In genomic region chr12:111504904-111505303, GRCm38 (mm10) we compare ENCODE assay signal across 7 mouse cellular contexts. TPM values are rescaled to one million over a fixed set of nuclear protein-coding genes. Genes with fewer than 3 reads are reported as not detected.
A peak's percentile ranks its signal among the peaks of the same experiment; 100 is the strongest.
DNase-seq lines count a peak whose midpoint lies in the region; ATAC-seq and TF ChIP-seq lines count a peak whose summit lies in the region.

No protein-coding gene starts in this region.

- no peaks in the 10 kb centered on the region for H3K9me3 ChIP-seq in embryonic facial prominence, embryonic 11.5 days (replicated peaks; ENCODE audit: control insufficient read depth, low read length)
- no peaks in the 10 kb centered on the region for H3K9me3 ChIP-seq in limb, embryonic 11.5 days (ENCODE audit: control insufficient read depth, low read length)
- no peaks in the 10 kb centered on the region for H3K9me3 ChIP-seq in midbrain, embryonic 14.5 days (ENCODE audit: control insufficient read depth, low read length)

- H3K36me3 ChIP-seq in embryonic facial prominence, embryonic 11.5 days (replicated peaks; ENCODE audit: control insufficient read depth, insufficient read depth, low read depth, low read length) = no peaks in the 10 kb centered on the region
- no peaks in the 10 kb centered on the region for H3K36me3 ChIP-seq in kidney, adult 2 months (ENCODE audit: control insufficient read depth, insufficient read depth, low read length)
- no peaks in the 10 kb centered on the region for H3K36me3 ChIP-seq in limb, embryonic 11.5 days (ENCODE audit: control insufficient read depth, insufficient read depth, low read length)
- no peaks in the 10 kb centered on the region for H3K36me3 ChIP-seq in midbrain, embryonic 14.5 days (ENCODE audit: control insufficient read depth, insufficient read depth, low read length)

- 0 out of 2 replicates have a peak overlapping the region, but pooled peaks have one; percentile 0 for H3K4me2 ChIP-seq in embryonic facial prominence, embryonic 11.5 days (ENCODE audit: low read depth, low read length)
- peak overlapping the region; percentile 3; the same call in 1 of the 2 replicates for H3K4me2 ChIP-seq in limb, embryonic 11.5 days (ENCODE audit: low read depth, severe bottlenecking)
- peak overlapping the region; percentile 45 for H3K4me2 ChIP-seq in midbrain, embryonic 14.5 days (ENCODE audit: low read length)

- no peak for ATAC-seq in embryonic facial prominence, embryonic 11.5 days (replicated peaks; ENCODE audit: insufficient number of reproducible peaks, low FRiP score, low TSS enrichment, low read depth)
- ATAC-seq in limb, embryonic 11.5 days (ENCODE audit: insufficient number of reproducible peaks, low FRiP score, low TSS enrichment, low read depth) = peak; percentile 57; the same call in 1 of the 2 replicates
- ATAC-seq in midbrain, embryonic 14.5 days (ENCODE audit: low FRiP score, low TSS enrichment) = peak; percentile 63; the same call in 1 of the 2 replicates

- TF ChIP-seq CTCF in kidney, adult 2 months (conservative IDR thresholded peaks at IDR 0.05; ENCODE audit: insufficient read depth, insufficient read length, low read depth, low read length) = peak; percentile 95

- H3K27me3 ChIP-seq in embryonic facial prominence, embryonic 11.5 days (ENCODE audit: control insufficient read depth, insufficient read depth, low read length) = no peaks in the 10 kb centered on the region
- no peaks in the 10 kb centered on the region for H3K27me3 ChIP-seq in kidney, adult 2 months (replicated peaks; ENCODE audit: control insufficient read depth, insufficient read depth, low read length)
- H3K27me3 ChIP-seq in limb, embryonic 11.5 days (ENCODE audit: control insufficient read depth, insufficient read depth, low read length) = no peaks in the 10 kb centered on the region
- H3K27me3 ChIP-seq in midbrain, embryonic 14.5 days (ENCODE audit: control insufficient read depth, insufficient read depth, low read length) = no peaks in the 10 kb centered on the region

- no peak overlapping the region for H3K9ac ChIP-seq in embryonic facial prominence, embryonic 11.5 days (replicated peaks; ENCODE audit: low read length)
- no peak overlapping the region for H3K9ac ChIP-seq in limb, embryonic 11.5 days (ENCODE audit: low read length)
- H3K9ac ChIP-seq in midbrain, embryonic 14.5 days (replicated peaks; ENCODE audit: low read length) = no peak overlapping the region

- peak; percentile 92 for DNase-seq in adrenal gland, postnatal 25 days
- DNase-seq in embryonic facial prominence, embryonic 11.5 days (ENCODE audit: low spot score) = peak; percentile 91
- DNase-seq in heart, adult 18-20 months = peak; percentile 93 to 98
- peak; percentile 98 for DNase-seq in kidney, adult 2 months
- DNase-seq in limb, embryonic 11.5 days (ENCODE audit: low spot score) = peak; percentile 86
- DNase-seq in midbrain, embryonic 14.5 days = peak; percentile 94
- DNase-seq in spleen, adult 12 weeks (ENCODE audit: low spot score) = peak; percentile 70

- no peak for TF ChIP-seq POLR2A in kidney, adult 2 months (IDR thresholded peaks at IDR 0.05; ENCODE audit: low read depth, low read length)

- no peaks in the 10 kb centered on the region for H3K4me1 ChIP-seq in embryonic facial prominence, embryonic 11.5 days (ENCODE audit: control insufficient read depth, insufficient read depth, low read length)
- no peaks in the 10 kb centered on the region for H3K4me1 ChIP-seq in kidney, adult 2 months (ENCODE audit: control insufficient read depth, insufficient read depth, low read length)
- H3K4me1 ChIP-seq in limb, embryonic 11.5 days (ENCODE audit: control insufficient read depth, insufficient read depth, low read length) = no peaks in the 10 kb centered on the region
- H3K4me1 ChIP-seq in midbrain, embryonic 14.5 days (ENCODE audit: control insufficient read depth, insufficient read depth, low read length) = 0 out of 2 replicates have a peak, but pooled peaks cover 5% of the 10 kb centered on the region

- WGBS in embryonic facial prominence, embryonic 11.5 days = 4% methylated on average over 12 of the region's 12 CpGs
- 1% methylated on average over 12 of the region's 12 CpGs for WGBS in kidney, adult 2 months
- 5% methylated on average over 12 of the region's 12 CpGs for WGBS in limb, embryonic 11.5 days
- 5% methylated on average over 12 of the region's 12 CpGs for WGBS in midbrain, embryonic 14.5 days

- H3K4me3 ChIP-seq in embryonic facial prominence, embryonic 11.5 days (ENCODE audit: low read depth, low read length) = no peak overlapping the region
- no peak overlapping the region for H3K4me3 ChIP-seq in kidney, adult 2 months (ENCODE audit: insufficient read depth, low read depth, low read length)
- no peak overlapping the region for H3K4me3 ChIP-seq in limb, embryonic 11.5 days (ENCODE audit: low read depth, low read length)
- peak overlapping the region; percentile 20 for H3K4me3 ChIP-seq in midbrain, embryonic 14.5 days (replicated peaks; ENCODE audit: low read depth, low read length)

- H3K27ac ChIP-seq in embryonic facial prominence, embryonic 11.5 days (replicated peaks; ENCODE audit: low read depth, low read length) = no peak overlapping the region
- H3K27ac ChIP-seq in kidney, adult 2 months (ENCODE audit: insufficient read depth, low read depth, low read length) = no peak overlapping the region
- no peak overlapping the region for H3K27ac ChIP-seq in limb, embryonic 11.5 days (replicated peaks; ENCODE audit: low read depth, low read length)
- no peak overlapping the region for H3K27ac ChIP-seq in midbrain, embryonic 14.5 days (replicated peaks; ENCODE audit: low read depth, low read length)

RNA-seq across cellular contexts. Expression of gene Gm266, which starts 19.3 kb away (rescaled TPM):
- not detected in 2 replicates for total RNA-seq in adrenal gland, postnatal 25 days (2021)
- 23.9 and 27.9 TPM in 2 replicates for polyA plus RNA-seq in embryonic facial prominence, embryonic 11.5 days (2014; fragmentation: Nextera tagmentation; extraction: Ambion mirVana)
- not detected for total RNA-seq in heart, adult 18-20 months (2021)
- 2.8 and 4.3 TPM in 2 replicates for polyA plus RNA-seq in kidney, adult 2 months (2012; rRNA removed)
- 11.4 and 13.8 TPM in 2 replicates for polyA plus RNA-seq in limb, embryonic 11.5 days (2014; fragmentation: Nextera tagmentation; extraction: Ambion mirVana)
- polyA plus RNA-seq in midbrain, embryonic 14.5 days (2014; fragmentation: Nextera tagmentation; extraction: Ambion mirVana) = 1.5 and 1.9 TPM in 2 replicates

RNA-seq across cellular contexts. Expression of gene Eif5, which starts 32.9 kb away (rescaled TPM):
- total RNA-seq in adrenal gland, postnatal 25 days (2021) = 338 and 346 TPM in 2 replicates
- 690 and 721 TPM in 2 replicates for polyA plus RNA-seq in embryonic facial prominence, embryonic 11.5 days (2014; fragmentation: Nextera tagmentation; extraction: Ambion mirVana)
- 100 to 1,000 TPM; 170 to 186 TPM for total RNA-seq in heart, adult 18-20 months (2021)
- polyA plus RNA-seq in kidney, adult 2 months (2012; rRNA removed) = 90.3 and 91.1 TPM in 2 replicates
- 666 and 690 TPM in 2 replicates for polyA plus RNA-seq in limb, embryonic 11.5 days (2014; fragmentation: Nextera tagmentation; extraction: Ambion mirVana)
- polyA plus RNA-seq in midbrain, embryonic 14.5 days (2014; fragmentation: Nextera tagmentation; extraction: Ambion mirVana) = 486 and 550 TPM in 2 replicates
